Mouse (Mus musculus) splenic B cell, adult 2 months (primary cell): ENCODE measurements around the gene Foxj1.

Experiments used
- DNase-seq: peaks from one replicate; pipeline ENCODE4 v3.0.0-alpha.2; 2011; ENCODE audit warnings: low read depth, low spot score
- H3K27me3 ChIP-seq: 2 replicates; pipeline ENCODE4 v1.6.1; 2012; ENCODE audit warnings: mild to moderate bottlenecking, low read length, moderate library complexity, mixed read lengths; ENCODE audit not compliant: control insufficient read depth, poor library complexity, insufficient read depth, severe bottlenecking
- H3K36me3 ChIP-seq: 2 replicates; pipeline ENCODE4 v1.6.1; 2012; ENCODE audit warnings: mild to moderate bottlenecking, low read length, moderate library complexity, mixed read lengths; ENCODE audit not compliant: control insufficient read depth, poor library complexity, insufficient read depth, severe bottlenecking

Foxj1 gene

GRCm38 (mm10) chr11:116359652-116360051 is 24.5 kb upstream of the Foxj1 start:
- Histone ChIP-seq H3K36me3 (peaks cover 5% of the 10 kb centered on the region; the same call in 1 of the 2 replicates), H3K27me3 (no peaks in the 10 kb centered on the region)
- DNase-seq = no peak

DNA sequence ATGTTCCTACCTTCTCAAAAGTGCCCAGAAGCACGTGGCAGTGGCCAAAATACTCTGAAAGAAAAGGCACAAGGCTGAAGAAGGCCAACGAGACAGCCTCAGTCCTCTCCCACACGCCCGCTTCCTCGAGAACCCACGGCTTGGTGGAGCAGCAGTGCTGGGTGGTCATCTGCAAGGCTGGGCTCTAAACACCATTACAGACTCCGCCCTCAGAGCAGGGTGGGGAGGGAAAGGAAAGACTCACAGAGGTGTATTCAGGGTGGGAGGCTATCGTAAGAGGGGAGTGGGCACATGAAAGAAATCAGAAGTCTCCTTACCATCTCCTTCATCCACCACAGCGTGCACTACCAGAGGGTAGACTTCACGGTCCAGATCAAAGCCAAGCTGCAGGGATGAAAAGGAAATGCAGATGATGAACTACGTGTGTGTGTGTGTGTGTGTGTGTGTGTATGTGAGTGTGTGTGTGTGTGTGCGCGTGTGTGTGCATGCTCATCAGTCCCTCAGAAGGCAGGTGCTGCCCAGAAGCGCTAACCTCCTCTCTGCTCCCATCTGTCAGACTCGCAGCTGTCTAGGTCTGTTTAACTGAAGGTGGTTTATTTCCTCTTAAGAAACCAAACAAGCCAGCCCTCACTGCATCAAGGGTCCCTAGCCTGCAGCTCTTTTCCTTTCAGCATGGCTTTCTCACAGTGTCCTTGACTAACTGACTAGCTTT is 23.9 kb upstream of the Foxj1 start:
- DNase-seq = peak; percentile 53
- Histone ChIP-seq H3K27me3 (no peaks in the 10 kb centered on the region), H3K36me3 (peaks cover 6% of the 10 kb centered on the region; the same call in 1 of the 2 replicates)

- Histone ChIP-seq H3K36me3 (peaks cover 8% of the 10 kb centered on the region; the same call in 1 of the 2 replicates), H3K27me3 (no peaks in the 10 kb centered on the region)
- no peak for DNase-seq
These were observed 19.3 kb upstream of the Foxj1 start for GRCm38 (mm10) chr11:116354521-116354920.

- Histone ChIP-seq H3K36me3 (peaks cover 8% of the 10 kb centered on the region; the same call in 1 of the 2 replicates), H3K27me3 (no peaks in the 10 kb centered on the region)
- DNase-seq = no peak
These were observed 18.3 kb upstream of the Foxj1 start for GRCm38 (mm10) chr11:116353535-116353934.

- DNase-seq = peak; percentile 20
- no peaks in the 10 kb centered on the region for H3K27me3 ChIP-seq
- peaks cover 8% of the 10 kb centered on the region; the same call in 1 of the 2 replicates for H3K36me3 ChIP-seq
These were observed 16.1 kb upstream of the Foxj1 start for GRCm38 (mm10) chr11:116351294-116351693.

- Histone ChIP-seq H3K36me3 (no peaks in the 10 kb centered on the region; the same call in 1 of the 2 replicates), H3K27me3 (no peaks in the 10 kb centered on the region)
- no peak for DNase-seq
These were observed 12.8 kb upstream of the Foxj1 start for GRCm38 (mm10) chr11:116347955-116348354.

DNA sequence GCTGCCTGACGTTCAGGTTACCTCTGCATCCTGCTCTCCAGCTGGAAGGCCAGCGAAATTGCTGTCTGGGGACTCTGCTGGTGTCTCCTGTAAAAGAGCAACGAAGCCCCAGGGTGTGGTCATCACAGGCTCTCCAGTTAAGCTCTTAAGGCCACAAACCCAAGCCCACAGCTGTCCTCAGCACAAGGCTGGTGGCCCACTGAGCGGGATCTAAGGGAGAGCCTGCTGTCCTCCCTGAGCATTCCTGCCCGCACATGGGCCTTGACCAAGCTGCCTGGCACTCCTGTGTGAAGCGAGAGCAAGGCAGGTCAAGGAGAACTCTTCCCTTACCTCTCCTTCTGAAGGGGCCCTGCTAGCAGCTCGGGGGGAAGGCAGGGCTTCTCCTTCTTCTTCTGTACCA is 11.8 kb upstream of the Foxj1 start:
- DNase-seq = no peak
- H3K27me3 ChIP-seq = no peaks in the 10 kb centered on the region
- H3K36me3 ChIP-seq = no peaks in the 10 kb centered on the region; the same call in 1 of the 2 replicates

- DNase-seq = no peak
- H3K27me3 ChIP-seq = no peaks in the 10 kb centered on the region
- H3K36me3 ChIP-seq = no peaks in the 10 kb centered on the region
These were observed 7.0 kb upstream of the Foxj1 start for GRCm38 (mm10) chr11:116342069-116342791.

DNA sequence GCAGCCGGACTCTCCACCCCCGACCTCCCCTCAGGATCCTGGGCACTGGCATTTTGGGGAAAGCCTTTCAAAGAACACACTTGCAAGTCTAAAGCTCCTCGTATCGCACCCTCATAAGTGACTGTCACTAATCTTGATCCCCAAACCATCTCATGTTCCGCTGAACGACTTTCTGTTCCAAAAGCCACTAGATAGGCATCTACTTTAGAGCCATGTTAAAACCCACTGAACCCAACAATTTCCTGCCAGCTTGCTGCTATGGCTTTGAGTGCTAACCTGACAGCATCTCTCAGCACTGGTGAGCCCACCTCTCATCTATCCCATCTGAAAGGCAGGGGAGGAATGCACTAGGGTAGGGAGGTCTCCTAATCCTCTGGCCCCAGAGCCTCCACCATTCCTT is 2.3 kb upstream of the Foxj1 start:
- Histone ChIP-seq H3K27me3 (no peaks in the 10 kb centered on the region), H3K36me3 (no peaks in the 10 kb centered on the region)
- DNase-seq = no peak

- DNase-seq = no peak
- H3K36me3 ChIP-seq = no peaks in the 10 kb centered on the region
- H3K27me3 ChIP-seq = no peaks in the 10 kb centered on the region
These were observed 1.8 kb upstream of the Foxj1 start for GRCm38 (mm10) chr11:116337000-116337399.

GRCm38 (mm10) chr11:116336393-116336792 is 1.2 kb upstream of the Foxj1 start:
- Histone ChIP-seq H3K36me3 (no peaks in the 10 kb centered on the region), H3K27me3 (no peaks in the 10 kb centered on the region)
- no peak for DNase-seq

- no peak for DNase-seq
- Histone ChIP-seq H3K36me3 (no peaks in the 10 kb centered on the region), H3K27me3 (no peaks in the 10 kb centered on the region)
These were observed 799 bp downstream of the Foxj1 start for GRCm38 (mm10) chr11:116334417-116334782.

DNA sequence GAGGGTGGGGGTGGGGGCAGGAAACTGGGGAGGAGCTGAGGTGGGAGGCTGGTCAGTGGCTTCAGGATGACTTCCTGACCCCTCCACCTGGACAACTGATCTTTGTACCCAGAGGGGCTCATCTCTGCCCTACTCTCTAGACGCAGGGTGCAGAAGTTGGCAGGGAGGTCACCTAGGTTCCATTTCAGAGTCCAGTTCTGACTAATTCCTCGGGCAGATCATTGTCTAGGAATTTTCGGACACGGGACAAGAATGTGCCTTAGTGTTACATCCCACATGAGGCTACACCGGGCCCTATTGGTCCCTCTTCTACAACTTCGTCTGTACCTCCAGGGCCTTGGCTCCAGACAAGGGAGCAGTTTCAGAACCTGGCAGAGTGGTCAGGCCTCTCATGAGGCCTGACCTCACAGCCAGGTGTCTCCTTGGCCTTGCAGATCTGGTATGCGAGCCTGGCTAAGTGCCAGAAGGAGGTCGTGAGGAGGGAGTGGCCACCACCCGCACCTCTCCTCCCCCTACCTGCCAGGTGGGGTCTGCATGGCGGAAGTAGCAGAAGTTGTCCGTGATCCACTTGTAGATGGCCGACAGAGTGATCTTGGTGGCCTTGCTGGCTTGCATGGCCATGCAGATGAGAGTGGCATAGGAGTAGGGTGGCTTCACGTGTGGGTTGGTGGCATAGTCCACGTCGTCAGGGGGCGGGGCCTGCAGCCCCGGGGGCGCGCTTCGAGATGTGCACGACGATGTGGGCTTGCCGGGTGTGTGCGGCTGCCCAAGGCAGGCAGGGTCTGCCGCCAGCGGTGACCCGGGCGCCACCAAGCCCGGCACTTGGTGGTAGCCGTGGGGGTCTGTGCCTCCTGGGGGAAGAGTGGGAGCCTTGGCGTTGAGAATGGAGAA is 1.4 kb downstream of the Foxj1 start:
- no peaks in the 10 kb centered on the region for H3K36me3 ChIP-seq
- DNase-seq = peak; percentile 27
- H3K27me3 ChIP-seq = no peaks in the 10 kb centered on the region

GRCm38 (mm10) chr11:116332983-116333270 is 2.3 kb downstream of the Foxj1 start:
- H3K36me3 ChIP-seq = no peaks in the 10 kb centered on the region
- DNase-seq = no peak
- H3K27me3 ChIP-seq = no peaks in the 10 kb centered on the region
